Mouse (Mus musculus) myocyte (in vitro differentiated cells): ENCODE data around the gene Ak5.

Experiments
- CEBPB ChIP-seq: IDR thresholded peaks from 2 replicates; pipeline ENCODE4 v1.6.1; 2011; ENCODE audit warnings: mild to moderate bottlenecking, moderate library complexity; ENCODE audit not compliant: poor library complexity, insufficient read depth, severe bottlenecking
- E2F4 ChIP-seq: IDR thresholded peaks from one replicate; pipeline ENCODE4 v1.6.1; 2011; ENCODE audit warnings: mild to moderate bottlenecking, control low read depth, moderate library complexity; ENCODE audit not compliant: insufficient read depth
- MAX ChIP-seq: IDR thresholded peaks from one replicate; pipeline ENCODE4 v1.6.1; 2011; ENCODE audit warnings: low read depth, mild to moderate bottlenecking, control low read depth
- MYOD1 ChIP-seq, 3 experiments: IDR thresholded peaks; one replicate each; pipeline ENCODE4 v1.6.1; 2011; ENCODE audit warnings: control low read depth in 2 of 3, low read depth in 2 of 3, mild to moderate bottlenecking in 2 of 3, moderate library complexity in 1 of 3; ENCODE audit not compliant: insufficient read length in 2 of 3, control insufficient read depth in 1 of 3
- MYOG ChIP-seq, 3 experiments: IDR thresholded peaks; one replicate each; pipeline ENCODE4 v1.6.1; 2011; ENCODE audit warnings: control low read depth in 2 of 3, low read depth in 2 of 3, mild to moderate bottlenecking in 2 of 3; ENCODE audit not compliant: insufficient read length in 2 of 3, control insufficient read depth in 1 of 3, insufficient read depth in 1 of 3
- POLR2A ChIP-seq: IDR thresholded peaks from one replicate; pipeline ENCODE4 v1.6.1; 2011; ENCODE audit warnings: low read depth, mild to moderate bottlenecking, control low read depth, moderate library complexity; ENCODE audit not compliant: insufficient read length
- POLR2AphosphoS2 ChIP-seq: IDR thresholded peaks from one replicate; pipeline ENCODE4 v1.6.1; 2011; ENCODE audit warnings: low read depth, control low read depth; ENCODE audit not compliant: insufficient read length
- REST ChIP-seq: IDR thresholded peaks from one replicate; pipeline ENCODE4 v1.6.1; 2011; ENCODE audit warnings: mild to moderate bottlenecking, control low read depth, moderate library complexity; ENCODE audit not compliant: insufficient read depth, insufficient read length
- SRF ChIP-seq: IDR thresholded peaks from one replicate; pipeline ENCODE4 v1.6.1; 2011; ENCODE audit warnings: low read depth; ENCODE audit not compliant: control insufficient read depth, insufficient read length
- TCF12 ChIP-seq: IDR thresholded peaks from one replicate; pipeline ENCODE4 v1.6.1; 2011; ENCODE audit warnings: mild to moderate bottlenecking, control low read depth; ENCODE audit not compliant: poor library complexity, insufficient read depth, severe bottlenecking
- TCF3 ChIP-seq: IDR thresholded peaks from one replicate; pipeline ENCODE4 v1.6.1; 2011; ENCODE audit warnings: low read depth, control low read depth; ENCODE audit not compliant: insufficient read length
- USF1 ChIP-seq: IDR thresholded peaks from one replicate; pipeline ENCODE4 v1.6.1; 2011; ENCODE audit warnings: low read depth, mild to moderate bottlenecking, control low read depth, moderate library complexity

DNA sequence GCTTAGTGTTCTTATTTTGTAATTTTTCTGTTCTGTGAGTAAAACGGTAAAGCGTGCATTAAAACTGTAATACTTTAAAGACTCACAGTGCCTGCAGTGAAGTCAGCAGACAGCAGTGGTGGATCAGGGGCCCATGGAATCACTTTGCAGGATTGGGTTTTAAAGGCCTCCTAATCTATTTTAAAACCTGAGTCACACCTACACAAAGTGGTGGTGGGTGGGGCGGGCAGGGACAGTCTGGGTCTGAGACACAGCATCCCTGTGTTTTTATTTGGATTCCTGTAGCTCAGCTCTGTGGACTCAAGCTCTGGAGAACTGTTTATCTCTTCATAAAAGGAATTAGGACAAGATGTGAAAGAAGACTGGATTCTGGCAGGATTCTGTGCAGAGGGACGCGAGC lies 125.9 kb downstream of the Ak5 start:
- no peak for TF ChIP-seq MAX
- no peak for TF ChIP-seq POLR2A
- TF ChIP-seq POLR2AphosphoS2 = no peak
- no peak for TF ChIP-seq USF1
- no peak for TF ChIP-seq TCF3
- TF ChIP-seq SRF = no peak
- TF ChIP-seq E2F4 = no peak
- TF ChIP-seq CEBPB = no peak
- no peak for TF ChIP-seq MYOD1 (IDR thresholded peaks at IDR 0.05; ENCODE audit: control insufficient read depth in 1 of 3, insufficient read length in 2 of 3, low read depth in 2 of 3)
- no peak for TF ChIP-seq TCF12
- TF ChIP-seq MYOG (IDR thresholded peaks at IDR 0.05; ENCODE audit: control insufficient read depth in 1 of 3, insufficient read depth in 1 of 3, insufficient read length in 2 of 3, low read depth in 2 of 3) = no peak
- TF ChIP-seq REST = no peak
